Mouse (Mus musculus): ENCODE measurements around the gene Atf6. TPM values are rescaled to one million over a fixed set of nuclear protein-coding genes. Genes with fewer than 3 reads are reported as not detected.

Gene Atf6
- polyA plus RNA-seq (2011; ENCODE audit: insufficient read depth, insufficient read length, low read depth, missing spikeins), result 23.7 and 24.1 TPM in 2 replicates

GRCm38 (mm10) chr1:170867691-170868105 is at the start of gene Atf6:
Gene Atf6 (minus strand): TSS chr1:170867771.
- H3K9ac ChIP-seq (ENCODE audit: low read depth, poor library complexity, severe bottlenecking), result peak within 1 kb of the TSS; percentile 76
- peak; percentile 69; the same call in 1 of the 2 replicates for TF ChIP-seq EP300 (IDR thresholded peaks at IDR 0.05; ENCODE audit: insufficient read depth, low read depth, low read length)
- no peak for TF ChIP-seq CTCF (IDR thresholded peaks at IDR 0.05; ENCODE audit: low read depth, low read length)

GRCm38 (mm10) chr1:170915657-170916056 is 48.1 kb upstream of the Atf6 start:
- H3K4me3 ChIP-seq (ENCODE audit: low read depth, low read length), result no peak overlapping the region
- no peak overlapping the region for H3K27ac ChIP-seq (ENCODE audit: insufficient read depth, low read length)
- H3K36me3 ChIP-seq (ENCODE audit: control insufficient read depth, insufficient read depth, low read length, poor library complexity, severe bottlenecking), result no peaks in the 10 kb centered on the region
- H3K9ac ChIP-seq (ENCODE audit: low read depth, poor library complexity, severe bottlenecking), result no peak overlapping the region
- H3K9me3 ChIP-seq (replicated peaks; ENCODE audit: control insufficient read depth, insufficient read depth, low read length, poor library complexity, severe bottlenecking), result no peaks in the 10 kb centered on the region
- TF ChIP-seq CTCF (IDR thresholded peaks at IDR 0.05; ENCODE audit: low read depth, low read length), result no peak
- no peak for TF ChIP-seq POLR2A (IDR thresholded peaks at IDR 0.05; ENCODE audit: insufficient read depth, low read length)
- no peak for TF ChIP-seq EP300 (IDR thresholded peaks at IDR 0.05; ENCODE audit: insufficient read depth, low read depth, low read length)
- no peaks in the 10 kb centered on the region for H3K27me3 ChIP-seq (ENCODE audit: control insufficient read depth, insufficient read depth, low read length, poor library complexity, severe bottlenecking)
- H3K4me1 ChIP-seq (ENCODE audit: control insufficient read depth, insufficient read depth, low read length), result no peaks in the 10 kb centered on the region

More at GRCm38 (mm10) chr1:170867691-170868105, at the start of gene Atf6:
- Histone ChIP-seq H3K27me3 (ENCODE audit: control insufficient read depth, insufficient read depth, low read length, poor library complexity, severe bottlenecking) (no peaks in the 10 kb centered on the region), H3K9me3 (replicated peaks; ENCODE audit: control insufficient read depth, insufficient read depth, low read length, poor library complexity, severe bottlenecking) (no peaks in the 10 kb centered on the region), H3K4me3 (ENCODE audit: low read depth, low read length) (peak within 1 kb of the TSS; percentile 98), H3K4me1 (ENCODE audit: control insufficient read depth, insufficient read depth, low read length) (no peaks in the 10 kb centered on the region), H3K27ac (ENCODE audit: insufficient read depth, low read length) (peak within 1 kb of the TSS; percentile 36; the same call in 1 of the 2 replicates), H3K36me3 (ENCODE audit: control insufficient read depth, insufficient read depth, low read length, poor library complexity, severe bottlenecking) (no peaks in the 10 kb centered on the region)

- TF ChIP-seq EP300 (IDR thresholded peaks at IDR 0.05; ENCODE audit: insufficient read depth, low read depth, low read length) (no peak), POLR2A (IDR thresholded peaks at IDR 0.05; ENCODE audit: insufficient read depth, low read length) (no peak), CTCF (IDR thresholded peaks at IDR 0.05; ENCODE audit: low read depth, low read length) (no peak)
- no peaks in the 10 kb centered on the region for H3K36me3 ChIP-seq (ENCODE audit: control insufficient read depth, insufficient read depth, low read length, poor library complexity, severe bottlenecking)
- H3K4me3 ChIP-seq (ENCODE audit: low read depth, low read length), result no peak within 1 kb of the TSS
- H3K9ac ChIP-seq (ENCODE audit: low read depth, poor library complexity, severe bottlenecking), result no peak within 1 kb of the TSS
- H3K27ac ChIP-seq (ENCODE audit: insufficient read depth, low read length), result no peak within 1 kb of the TSS
- no peaks in the 10 kb centered on the region for H3K27me3 ChIP-seq (ENCODE audit: control insufficient read depth, insufficient read depth, low read length, poor library complexity, severe bottlenecking)
- H3K9me3 ChIP-seq (replicated peaks; ENCODE audit: control insufficient read depth, insufficient read depth, low read length, poor library complexity, severe bottlenecking), result no peaks in the 10 kb centered on the region
- no peaks in the 10 kb centered on the region for H3K4me1 ChIP-seq (ENCODE audit: control insufficient read depth, insufficient read depth, low read length)
Observed at GRCm38 (mm10) chr1:170912891-170913615, 45.5 kb upstream of the Atf6 start, which contains the start of gene Fcrlb. Gene Fcrlb (minus strand): TSS chr1:170912941.

GRCm38 (mm10) chr1:170911907-170912660 is 44.5 kb upstream of the Atf6 start:
- Histone ChIP-seq H3K9ac (ENCODE audit: low read depth, poor library complexity, severe bottlenecking) (no peak overlapping the region), H3K4me1 (ENCODE audit: control insufficient read depth, insufficient read depth, low read length) (no peaks in the 10 kb centered on the region), H3K9me3 (replicated peaks; ENCODE audit: control insufficient read depth, insufficient read depth, low read length, poor library complexity, severe bottlenecking) (no peaks in the 10 kb centered on the region), H3K27ac (ENCODE audit: insufficient read depth, low read length) (no peak overlapping the region), H3K36me3 (ENCODE audit: control insufficient read depth, insufficient read depth, low read length, poor library complexity, severe bottlenecking) (no peaks in the 10 kb centered on the region), H3K4me3 (ENCODE audit: low read depth, low read length) (no peak overlapping the region), H3K27me3 (ENCODE audit: control insufficient read depth, insufficient read depth, low read length, poor library complexity, severe bottlenecking) (no peaks in the 10 kb centered on the region)
- TF ChIP-seq POLR2A (IDR thresholded peaks at IDR 0.05; ENCODE audit: insufficient read depth, low read length), result no peak
- no peak for TF ChIP-seq CTCF (IDR thresholded peaks at IDR 0.05; ENCODE audit: low read depth, low read length)
- no peak for TF ChIP-seq EP300 (IDR thresholded peaks at IDR 0.05; ENCODE audit: insufficient read depth, low read depth, low read length)

- Histone ChIP-seq H3K27ac (ENCODE audit: insufficient read depth, low read length) (no peak overlapping the region), H3K9ac (ENCODE audit: low read depth, poor library complexity, severe bottlenecking) (no peak overlapping the region), H3K4me3 (ENCODE audit: low read depth, low read length) (peak overlapping the region; percentile 48), H3K36me3 (ENCODE audit: control insufficient read depth, insufficient read depth, low read length, poor library complexity, severe bottlenecking) (no peaks in the 10 kb centered on the region), H3K4me1 (ENCODE audit: control insufficient read depth, insufficient read depth, low read length) (no peaks in the 10 kb centered on the region), H3K9me3 (replicated peaks; ENCODE audit: control insufficient read depth, insufficient read depth, low read length, poor library complexity, severe bottlenecking) (no peaks in the 10 kb centered on the region), H3K27me3 (ENCODE audit: control insufficient read depth, insufficient read depth, low read length, poor library complexity, severe bottlenecking) (no peaks in the 10 kb centered on the region)
- TF ChIP-seq EP300 (IDR thresholded peaks at IDR 0.05; ENCODE audit: insufficient read depth, low read depth, low read length) (no peak), CTCF (IDR thresholded peaks at IDR 0.05; ENCODE audit: low read depth, low read length) (no peak), POLR2A (IDR thresholded peaks at IDR 0.05; ENCODE audit: insufficient read depth, low read length) (no peak)
Observed at GRCm38 (mm10) chr1:170908341-170908740, 40.8 kb upstream of the Atf6 start.
